Mouse (Mus musculus) mouse trophoblast stem cell (cell line): ENCODE results near the gene Rgs7bp.

Source experiments
- in situ Hi-C, 2 experiments: fragments of 300-500 bp; cut with MseI, MboI; formaldehyde crosslinking; loops; 2 replicates in 1 of 2; 3 replicates in 1 of 2; pipeline ENCODE4 v1.15.1; 2025

Gene Rgs7bp

DNA sequence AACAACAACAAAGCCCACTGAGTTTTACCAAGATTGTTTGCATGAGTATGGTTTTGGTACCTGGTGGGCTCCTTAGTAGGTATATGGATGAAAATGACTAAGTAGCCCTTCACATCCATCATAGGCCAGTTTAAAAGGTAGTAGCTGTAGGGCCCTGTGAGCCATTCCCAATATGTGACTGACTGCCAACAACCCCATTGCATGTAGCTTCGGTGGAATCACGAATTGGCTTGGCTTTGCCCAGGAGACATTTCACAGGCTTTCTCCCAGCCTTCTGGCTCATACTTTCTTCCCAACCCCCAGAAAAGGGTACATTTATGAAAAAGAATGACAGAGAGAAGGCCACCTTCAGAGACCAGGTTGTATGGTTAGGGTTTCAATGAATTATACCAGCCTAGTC lies 45.8 kb downstream of the Rgs7bp start:
- in situ Hi-C loops, result no loop called here

GRCm38 (mm10) chr13:105002831-105003157 lies 51.9 kb downstream of the Rgs7bp start:
- in situ Hi-C loops, result no loop called here

- in situ Hi-C loops, result no loop called here
Measured at GRCm38 (mm10) chr13:105002132-105002830, 52.4 kb downstream of the Rgs7bp start.

DNA sequence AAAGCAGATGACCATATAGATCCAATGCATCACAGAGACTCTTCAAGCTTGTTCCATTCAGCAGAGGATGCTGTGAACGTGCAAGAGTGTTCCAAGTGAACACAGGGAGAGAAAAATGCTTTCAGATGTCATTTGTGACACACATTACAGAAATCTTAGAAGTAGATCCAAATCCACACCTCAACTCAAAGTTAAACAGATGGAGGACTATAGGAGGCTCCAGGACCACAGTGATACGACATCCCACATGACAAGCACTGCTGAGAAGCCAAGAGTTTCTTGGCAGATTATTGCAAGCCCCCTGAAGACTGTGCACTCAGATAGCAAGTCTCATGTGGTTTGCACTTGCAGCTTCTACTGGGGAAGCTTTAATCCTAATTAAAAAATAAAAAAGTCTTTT lies 53.0 kb downstream of the Rgs7bp start:
- in situ Hi-C loops, result no loop called here

GRCm38 (mm10) chr13:104988811-104989258 lies 65.9 kb downstream of the Rgs7bp start:
- in situ Hi-C loops, result no loop called here

DNA sequence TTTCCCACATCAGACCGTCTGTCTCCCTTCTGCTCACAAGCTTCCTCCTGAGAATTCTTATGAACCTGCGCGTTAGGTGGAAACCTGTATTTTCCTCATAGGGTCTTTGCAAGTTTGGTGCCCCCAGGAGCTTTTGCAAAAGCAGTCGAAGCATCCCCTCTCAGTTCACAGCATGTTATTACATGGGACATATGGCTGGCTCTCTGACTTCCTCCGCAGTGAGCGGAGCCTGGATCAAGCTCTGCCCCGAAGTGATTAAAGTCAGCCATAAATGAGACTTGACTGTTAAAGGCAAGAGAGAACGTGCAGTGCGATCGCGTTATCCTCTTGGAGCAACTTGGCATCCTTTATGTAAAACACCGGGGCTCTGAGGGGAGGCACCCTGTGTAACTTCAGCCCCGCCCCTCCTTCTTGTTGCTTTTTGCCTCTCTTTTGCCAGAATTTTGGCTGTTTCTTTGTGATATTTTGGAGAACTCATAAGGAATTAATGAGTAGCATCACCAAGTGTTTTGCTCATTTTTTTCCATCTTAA lies 66.7 kb downstream of the Rgs7bp start:
- in situ Hi-C loops, result no loop called here

- in situ Hi-C loops, result no loop called here
Measured at GRCm38 (mm10) chr13:104985691-104986090, 69.0 kb downstream of the Rgs7bp start.

GRCm38 (mm10) chr13:104983989-104984388 lies 70.7 kb downstream of the Rgs7bp start:
- in situ Hi-C loops, result no loop called here

GRCm38 (mm10) chr13:104982781-104983353 lies 71.9 kb downstream of the Rgs7bp start:
- in situ Hi-C loops, result no loop called here

GRCm38 (mm10) chr13:104978176-104978575 lies 76.6 kb downstream of the Rgs7bp start:
- in situ Hi-C loops, result no loop called here

DNA sequence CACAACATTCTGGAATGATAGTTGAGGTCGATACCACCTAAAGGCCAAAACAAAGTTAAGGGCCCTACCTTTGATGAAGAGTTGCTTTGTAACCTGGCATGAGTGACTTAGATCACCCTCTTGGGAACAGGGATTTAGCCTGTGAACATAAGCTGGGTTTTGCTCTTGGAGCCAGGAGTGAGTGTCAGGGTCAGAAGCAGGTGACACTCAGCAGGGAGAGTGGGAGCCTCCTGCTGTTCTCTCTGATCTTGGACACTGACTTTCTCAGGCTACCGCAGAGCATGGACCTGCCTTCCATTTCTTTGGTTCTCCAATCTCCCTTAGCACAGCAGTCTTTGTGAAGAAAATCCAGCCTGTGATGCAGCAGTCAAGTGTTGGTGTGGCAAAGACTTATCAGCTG lies 87.2 kb downstream of the Rgs7bp start:
- in situ Hi-C loops, result loop anchor here in 1 of 2 experiments (25.0 kb wide), 1 partner anchor 395 kb away; no protein-coding TSS in a partner anchor

- in situ Hi-C loops, result loop anchor here in 1 of 2 experiments (25.0 kb wide), 1 partner anchor 399 kb away; no protein-coding TSS in a partner anchor
Measured at GRCm38 (mm10) chr13:104963716-104964115, 91.0 kb downstream of the Rgs7bp start.

DNA sequence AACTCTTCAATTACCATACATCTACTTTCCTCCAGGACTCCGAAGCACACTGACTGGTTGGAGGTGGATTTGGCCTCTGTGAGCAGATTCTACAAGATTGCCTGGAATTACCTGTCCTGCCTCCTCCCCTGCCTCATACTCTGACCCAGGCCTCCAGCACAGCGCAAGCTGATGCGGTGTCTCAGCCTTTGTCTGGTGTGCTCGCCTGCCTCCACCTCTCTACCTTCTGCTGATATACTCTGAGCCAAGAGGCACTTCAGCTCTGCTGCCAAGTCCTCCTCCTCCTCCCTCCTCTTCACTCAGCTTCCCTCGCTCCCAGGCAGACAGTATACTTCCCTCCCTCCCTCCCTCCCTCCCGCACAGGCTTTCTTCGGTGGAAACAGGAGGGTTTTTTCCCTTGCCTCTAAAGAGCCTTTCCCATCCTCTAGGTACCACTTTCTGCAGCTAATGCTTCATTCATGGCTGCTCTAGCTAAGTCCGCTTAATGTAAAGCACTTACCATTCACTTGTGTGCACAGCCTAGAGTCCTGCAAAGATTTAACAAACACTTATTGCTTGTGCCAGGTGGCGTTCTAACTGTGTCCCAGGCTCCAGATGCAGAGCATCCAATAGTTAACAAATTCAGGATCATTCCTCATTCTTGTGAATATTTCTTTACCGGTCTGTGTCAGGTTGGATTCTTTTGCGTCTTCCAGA lies 91.9 kb downstream of the Rgs7bp start:
- in situ Hi-C loops, result loop anchor here in 1 of 2 experiments (25.0 kb wide), 1 partner anchor 399 kb away; no protein-coding TSS in a partner anchor

DNA sequence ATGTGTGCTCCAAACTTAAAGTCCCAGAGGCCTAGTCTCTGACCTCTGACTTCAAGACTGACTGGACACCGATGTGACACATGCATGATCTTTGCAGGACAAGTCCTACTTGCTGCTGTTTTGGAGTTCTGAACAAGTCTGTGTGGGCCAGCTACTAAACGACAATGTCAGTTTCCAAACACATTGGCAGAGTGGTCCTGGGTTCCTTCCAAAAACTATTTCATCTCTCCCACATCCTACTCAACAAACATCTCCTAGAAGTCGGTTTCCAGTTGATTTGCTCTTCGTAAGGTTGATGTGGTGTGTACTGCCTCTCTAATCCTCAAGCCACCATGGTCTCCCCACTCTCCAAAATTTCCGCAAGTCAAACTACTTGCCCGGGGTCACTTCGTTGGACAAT lies 92.6 kb downstream of the Rgs7bp start:
- in situ Hi-C loops, result loop anchor here in 1 of 2 experiments (25.0 kb wide), 1 partner anchor 400 kb away; no protein-coding TSS in a partner anchor

GRCm38 (mm10) chr13:104960951-104961715 lies 93.6 kb downstream of the Rgs7bp start:
- in situ Hi-C loops, result loop anchor here in 1 of 2 experiments (25.0 kb wide), 1 partner anchor 401 kb away; no protein-coding TSS in a partner anchor

- in situ Hi-C loops, result loop anchor here in 1 of 2 experiments (25.0 kb wide), 1 partner anchor 402 kb away; no protein-coding TSS in a partner anchor
Measured at GRCm38 (mm10) chr13:104960206-104960928, 94.4 kb downstream of the Rgs7bp start.

GRCm38 (mm10) chr13:104959733-104960132 lies 95.0 kb downstream of the Rgs7bp start:
- in situ Hi-C loops, result loop anchor here in 1 of 2 experiments (25.0 kb wide), 1 partner anchor 403 kb away; no protein-coding TSS in a partner anchor

DNA sequence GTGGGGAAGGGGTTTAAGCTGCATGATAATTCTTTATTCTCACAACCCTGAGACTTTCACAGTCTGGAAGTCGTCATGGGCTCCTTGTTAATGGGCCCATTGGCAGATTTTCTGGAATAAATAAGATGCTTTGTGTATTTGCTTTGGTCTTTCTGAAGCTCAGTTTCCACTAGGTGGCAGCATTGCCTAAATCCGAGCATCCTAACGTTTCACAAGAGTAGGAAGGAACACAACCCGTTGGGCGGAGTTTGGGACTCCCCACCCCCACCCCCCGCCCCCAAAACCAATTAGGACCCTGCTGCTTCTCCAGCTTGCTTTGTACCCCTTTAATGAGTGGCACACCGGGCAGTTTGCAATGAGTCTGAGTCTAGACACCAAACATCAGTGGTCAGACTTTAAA lies 106.8 kb downstream of the Rgs7bp start:
- in situ Hi-C loops, result loop anchor here in 1 of 2 experiments (25.0 kb wide), 1 partner anchor 661 kb away; the partner anchor contains the start of gene Adamts6

DNA sequence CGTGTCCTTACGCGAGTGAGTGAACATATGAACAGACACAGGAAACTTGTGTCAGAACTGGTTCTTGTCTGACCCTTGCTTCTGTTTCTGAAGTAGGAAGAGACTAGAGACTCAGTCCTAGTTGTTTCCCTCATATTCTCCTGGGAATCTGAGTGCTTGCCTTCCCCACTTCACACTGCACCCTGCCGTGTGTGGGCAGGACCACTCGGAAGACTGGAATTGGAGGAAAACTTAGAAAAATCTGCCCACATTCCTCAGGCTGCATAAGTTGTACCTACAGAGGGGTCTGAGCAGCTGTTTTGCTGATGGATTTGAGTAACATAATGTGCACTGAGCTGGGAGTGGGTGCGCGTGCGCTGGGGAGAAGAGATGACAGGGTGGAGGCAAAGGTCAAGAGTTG lies 114.2 kb downstream of the Rgs7bp start:
- in situ Hi-C loops, result loop anchor here in 1 of 2 experiments (25.0 kb wide), 1 partner anchor 653 kb away; the partner anchor contains the start of gene Adamts6

DNA sequence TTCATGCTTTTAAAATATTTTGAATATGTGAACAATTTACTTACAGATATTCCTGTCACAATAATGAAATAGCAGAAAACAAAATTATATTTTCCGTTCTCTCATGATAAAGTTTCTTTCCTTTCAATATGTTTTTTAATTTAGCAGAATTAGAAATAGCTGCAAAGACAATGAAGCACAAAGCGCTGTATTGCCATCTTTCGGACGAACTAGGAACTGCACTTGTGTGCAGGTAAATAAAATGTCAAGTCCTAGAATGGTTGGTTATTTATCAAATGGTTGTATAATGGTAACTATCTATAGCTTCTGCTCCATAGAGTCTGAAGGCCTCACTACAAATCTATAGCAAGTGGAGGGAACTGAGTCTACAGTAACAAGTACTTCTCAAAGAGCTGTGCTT lies 114.9 kb downstream of the Rgs7bp start:
- in situ Hi-C loops, result loop anchor here (5.0 to 25.0 kb wide), 2 partner anchors 133 to 653 kb away; partner anchors contain the start of gene Adamts6 (in 1 of the 2)
